Mouse (Mus musculus) megakaryocyte, embryonic 14.5 days (primary cell): Measurements from ENCODE around the gene Mab21l3.

Experiments used
- FLI1 ChIP-seq: IDR thresholded peaks from 2 replicates; pipeline ENCODE4 v1.6.1; 2012; ENCODE audit warnings: low read length, inconsistent platforms, mixed read lengths
- GATA1 ChIP-seq: IDR thresholded peaks from 3 replicates; pipeline ENCODE4 v1.6.1; 2012; ENCODE audit warnings: mixed read lengths, low read length, inconsistent platforms, borderline replicate concordance

DNA sequence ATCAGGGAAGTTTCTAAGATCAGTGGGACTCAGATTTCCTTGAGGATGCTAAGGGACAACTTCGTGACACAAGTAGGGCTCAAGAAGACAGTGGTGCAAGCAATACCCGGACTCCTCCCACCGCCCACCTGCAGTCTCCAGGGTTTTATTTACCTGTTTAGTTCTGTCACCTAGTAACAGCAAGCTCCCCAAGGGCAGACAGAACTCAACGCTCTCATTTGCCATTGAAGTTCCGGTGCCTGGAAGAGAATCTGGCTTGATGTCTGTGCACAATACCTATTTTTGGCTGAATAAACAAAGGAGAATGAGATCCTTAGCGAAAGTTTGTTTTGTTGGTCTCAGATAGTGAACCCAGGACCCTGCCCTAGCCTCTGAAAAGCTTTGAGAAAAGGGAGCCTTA, 45.0 kb downstream of the Mab21l3 start:
- no peak for TF ChIP-seq GATA1
- no peak for TF ChIP-seq FLI1
